Mouse (Mus musculus) mature B cell (primary cell): ENCODE measurements around the gene Arhgap6.

Experiments used
- in situ Hi-C: fragments of 300-500 bp; cut with MboI; formaldehyde crosslinking; loops from 2 replicates; pipeline ENCODE4 v1.14.3; 2019

Gene Arhgap6

DNA sequence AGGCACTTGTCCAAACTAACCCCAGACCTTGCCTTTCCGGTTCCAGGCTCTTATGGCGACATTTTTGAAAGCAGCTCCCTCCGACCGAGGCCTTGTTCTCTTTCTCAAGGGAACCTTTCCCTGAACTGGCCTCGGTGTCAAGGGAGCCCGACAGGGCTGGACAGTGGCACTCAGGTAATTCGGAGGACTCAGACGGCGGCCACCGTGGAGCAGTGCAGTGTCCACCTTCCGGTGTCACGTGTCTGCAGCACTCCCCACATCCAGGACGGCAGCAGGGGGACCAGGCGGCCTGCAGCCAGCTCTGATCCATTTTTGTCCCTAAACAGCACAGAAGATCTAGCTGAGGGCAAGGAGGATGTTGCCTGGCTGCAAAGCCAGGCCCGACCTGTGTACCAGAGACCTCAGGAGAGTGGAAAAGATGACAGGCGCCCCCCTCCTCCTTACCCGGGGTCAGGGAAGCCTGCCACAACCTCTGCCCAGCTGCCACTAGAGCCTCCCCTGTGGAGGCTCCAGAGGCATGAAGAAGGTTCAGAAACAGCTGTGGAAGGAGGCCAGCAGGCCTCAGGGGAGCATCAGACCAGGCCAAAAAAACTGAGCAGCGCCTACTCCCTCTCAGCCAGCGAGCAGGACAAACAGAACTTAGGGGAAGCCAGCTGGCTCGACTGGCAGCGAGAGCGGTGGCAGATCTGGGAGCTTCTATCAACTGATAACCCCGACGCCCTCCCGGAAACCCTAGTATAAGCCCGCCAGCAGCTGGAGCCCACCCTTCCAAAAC is 507.6 kb downstream of the Arhgap6 start:
- in situ Hi-C loops = loop anchor here (25.0 kb wide), 2 partner anchors 365 to 640 kb away; partner anchors contain the start of gene Msl3

DNA sequence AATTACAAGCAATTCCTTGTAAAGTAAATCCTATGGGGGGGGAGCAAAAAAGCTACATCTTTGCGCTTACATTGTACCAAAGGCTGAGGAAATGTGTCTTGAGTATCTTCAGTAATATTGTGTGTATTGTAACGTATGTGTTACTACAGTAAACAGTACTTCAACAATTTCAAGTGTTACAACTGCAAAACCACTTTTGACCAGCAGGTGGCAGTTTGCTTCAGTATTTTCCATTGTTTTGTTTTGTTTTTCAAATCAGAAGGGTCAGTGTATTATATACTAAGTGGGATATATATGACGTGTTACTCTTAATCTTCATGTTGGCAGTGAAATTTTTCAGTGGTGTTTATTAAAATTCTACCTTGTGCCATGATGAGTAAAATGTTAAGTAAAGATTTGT is 509.0 kb downstream of the Arhgap6 start:
- in situ Hi-C loops = loop anchor here (25.0 kb wide), 2 partner anchors 367 to 642 kb away; partner anchors contain the start of gene Msl3

DNA sequence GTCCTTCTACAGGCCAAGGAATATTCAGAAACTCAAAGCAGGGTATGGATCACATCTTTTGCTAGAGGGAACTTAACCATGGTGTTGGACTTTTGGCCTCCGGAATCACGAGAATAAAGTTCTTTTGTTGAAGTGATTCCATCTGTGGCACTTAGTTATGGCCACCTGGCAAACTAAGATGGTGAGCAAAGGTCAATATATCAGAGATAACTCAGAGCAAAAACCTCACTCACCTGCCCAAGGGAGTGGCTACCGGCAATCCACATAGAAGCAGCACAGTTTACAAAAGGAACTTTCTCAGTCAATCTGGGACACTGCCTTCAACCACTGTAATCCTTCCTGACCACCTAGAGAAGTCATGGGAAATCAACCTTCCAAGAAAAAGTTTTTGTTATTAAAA is 513.7 kb downstream of the Arhgap6 start:
- in situ Hi-C loops = loop anchor here (25.0 kb wide), 2 partner anchors 371 to 646 kb away; partner anchors contain the start of gene Msl3

- in situ Hi-C loops = loop anchor here (25.0 kb wide), 2 partner anchors 382 to 657 kb away; partner anchors contain the start of gene Msl3
Measured at GRCm38 (mm10) chrX:169319066-169319760, 524.3 kb downstream of the Arhgap6 start.

- in situ Hi-C loops = loop anchor here (25.0 kb wide), 2 partner anchors 383 to 658 kb away; partner anchors contain the start of gene Msl3
Measured at GRCm38 (mm10) chrX:169319945-169320667, 525.2 kb downstream of the Arhgap6 start, which contains the start of gene Hccs. Gene Hccs, minus strand, starts transcription at chrX:169320372.

DNA sequence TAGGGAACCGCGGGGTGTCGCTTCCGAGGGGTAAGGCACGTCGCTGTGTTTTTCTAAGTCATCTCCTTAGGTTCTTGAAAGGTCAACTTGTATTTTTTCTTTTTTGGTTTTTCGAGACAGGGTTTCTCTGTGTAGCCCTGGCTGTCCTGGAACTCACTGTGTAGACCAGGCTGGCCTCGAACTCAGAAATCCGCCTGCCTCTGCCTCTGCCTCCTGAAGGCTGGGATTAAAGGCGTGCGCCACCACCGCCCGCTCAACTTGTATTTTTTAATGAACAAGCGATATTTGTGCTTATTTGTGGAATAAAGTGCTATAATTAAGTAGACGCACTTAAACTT is 525.7 kb downstream of the Arhgap6 start:
- in situ Hi-C loops = loop anchor here (25.0 kb wide), 2 partner anchors 383 to 658 kb away; partner anchors contain the start of gene Msl3

- in situ Hi-C loops = no loop called here
Measured at GRCm38 (mm10) chrX:169325929-169326595, 531.2 kb downstream of the Arhgap6 start.

DNA sequence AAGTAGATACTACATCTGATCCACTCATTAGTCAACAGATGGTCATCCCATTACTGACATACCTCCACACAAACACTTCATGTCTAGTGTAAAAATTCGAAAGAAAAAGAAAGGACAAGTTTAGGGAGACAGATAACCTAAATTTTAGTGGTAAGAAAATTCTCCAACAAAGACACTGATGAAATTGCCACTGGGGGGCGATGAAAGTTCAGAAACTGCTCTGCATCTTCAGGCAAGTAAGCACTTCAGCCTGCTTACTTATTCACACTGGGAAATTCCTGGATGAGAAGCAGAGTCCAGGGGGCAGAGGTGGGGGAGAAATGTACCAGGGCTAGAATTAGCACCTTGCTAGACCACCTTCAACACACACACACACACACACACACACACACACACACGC is 537.4 kb downstream of the Arhgap6 start:
- in situ Hi-C loops = no loop called here

- in situ Hi-C loops = no loop called here
Measured at GRCm38 (mm10) chrX:169337559-169337958, 542.7 kb downstream of the Arhgap6 start.

GRCm38 (mm10) chrX:169338213-169338612 is 543.3 kb downstream of the Arhgap6 start:
- in situ Hi-C loops = no loop called here
